Mouse (Mus musculus) cerebellum, postnatal 4 days (tissue): ENCODE results near the gene Gm49384.
"Not testable (repeated sequence)": the region's sequence is repeated elsewhere in the genome, so short reads cannot be mapped to it uniquely, and the experiment has no call there.

Experiments used
- DNase-seq, 2 experiments: peaks; one replicate each; pipeline ENCODE4 v3.0.0; 2022; ENCODE audit warnings: low spot score in 2 of 2, mixed read lengths in 1 of 2

Gm49384 gene

DNA sequence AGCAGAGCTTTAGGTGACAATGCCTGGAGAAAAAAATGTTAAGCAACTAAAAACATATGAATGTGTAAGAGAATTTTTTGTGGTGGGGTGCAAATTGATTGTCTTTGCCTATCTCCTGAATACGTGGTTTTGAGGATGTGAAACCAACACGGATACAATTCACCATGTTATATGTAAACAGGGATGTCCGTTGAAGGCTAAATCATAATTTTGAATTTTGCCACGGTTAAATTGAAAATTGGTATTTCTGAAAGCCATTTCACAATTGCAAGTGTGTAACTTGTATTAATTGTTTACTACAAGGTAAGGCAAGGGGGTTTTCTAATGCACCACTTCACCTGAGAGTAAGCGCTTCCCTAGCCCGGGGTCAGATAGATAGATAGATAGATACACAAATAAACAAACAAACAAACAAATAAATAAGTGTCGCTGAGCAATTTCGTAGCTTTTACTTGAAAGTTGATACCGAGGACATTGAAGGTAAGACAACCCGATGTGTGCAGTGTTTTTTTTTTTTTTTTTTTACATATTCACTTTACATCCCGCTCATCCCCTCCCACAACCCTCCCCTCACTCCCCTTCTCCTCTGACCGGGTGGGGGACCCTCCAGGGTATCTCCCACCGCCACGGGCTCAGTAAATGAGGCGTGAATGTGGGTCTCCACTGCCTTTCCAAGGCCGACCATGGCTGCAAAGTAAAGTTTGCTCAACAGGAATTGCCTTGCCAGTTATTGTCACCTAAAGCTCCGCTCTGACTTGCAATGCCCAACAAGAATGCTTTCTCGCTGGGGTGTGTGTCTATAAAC is 36.2 kb downstream of the Gm49384 start:
- DNase-seq: no peak

DNA sequence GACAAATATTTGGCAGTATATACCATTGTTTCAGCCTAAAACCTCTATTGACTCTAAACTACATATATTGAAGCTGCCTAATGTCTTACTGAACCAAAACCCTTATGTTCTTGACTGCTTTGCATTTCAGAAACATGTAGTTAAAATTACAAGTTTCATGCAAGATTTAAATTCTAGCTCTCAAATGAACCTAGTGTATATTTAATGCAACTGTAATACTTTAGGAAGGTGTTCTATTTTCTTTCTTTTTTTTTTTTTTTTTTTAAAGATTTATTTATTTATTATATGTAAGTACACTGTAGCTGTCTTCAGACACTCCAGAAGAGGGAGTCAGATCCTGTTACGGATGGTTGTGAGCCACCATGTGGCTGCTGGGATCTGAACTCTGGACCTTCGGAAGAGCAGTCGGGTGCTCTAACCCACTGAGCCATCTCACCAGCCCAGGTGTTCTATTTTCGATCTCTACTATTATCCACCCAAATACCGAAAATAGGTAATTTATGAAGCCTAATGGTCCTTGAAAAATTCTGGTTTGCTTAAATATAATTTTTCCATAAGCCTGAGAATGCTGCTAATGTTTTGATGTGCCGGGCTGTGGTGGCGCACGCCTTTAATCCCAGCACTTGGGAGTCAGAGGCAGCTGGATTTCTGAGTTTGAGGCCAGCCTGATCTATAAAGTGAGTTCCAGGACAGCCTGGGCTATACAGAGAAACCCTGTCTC is 37.0 kb downstream of the Gm49384 start:
- DNase-seq: not testable (repeated sequence)

DNA sequence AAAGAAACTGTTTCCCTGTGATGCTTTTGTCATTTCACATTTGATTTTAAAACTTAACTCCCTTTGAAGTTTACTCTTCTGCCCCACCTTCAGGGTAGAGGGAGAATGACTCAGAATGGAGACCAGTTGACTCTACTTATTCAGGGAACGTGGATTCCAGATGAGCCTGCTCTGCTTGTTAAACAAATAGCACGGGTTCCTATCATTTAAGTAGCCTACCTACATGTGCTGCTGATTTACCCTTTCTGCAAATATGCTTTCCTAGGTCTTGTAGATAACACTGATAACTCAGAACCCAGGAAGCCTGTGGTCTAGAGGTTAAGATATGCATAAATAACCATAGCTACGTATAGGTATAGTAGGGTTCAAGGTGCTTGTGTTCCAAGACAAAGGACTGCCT is 39.2 kb downstream of the Gm49384 start:
- no peak for DNase-seq

DNA sequence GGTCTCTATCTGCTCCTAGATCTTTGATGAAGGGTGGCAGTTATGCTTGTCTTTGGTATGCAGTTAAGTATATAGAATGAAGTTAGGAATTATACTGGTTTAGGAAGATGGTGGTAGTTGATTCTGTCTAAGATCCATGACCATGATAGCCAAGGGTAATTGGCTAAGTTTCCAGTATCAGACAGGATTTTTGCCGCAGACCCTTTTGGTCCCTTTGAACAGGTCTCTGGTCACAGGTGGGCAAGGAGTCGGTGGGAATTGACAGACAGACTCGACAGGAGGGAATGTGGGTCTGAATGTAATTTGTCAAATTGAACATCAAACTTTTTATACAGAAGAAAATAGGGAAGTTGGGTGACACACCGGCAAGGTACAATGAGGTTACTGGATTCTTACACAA is 40.5 kb downstream of the Gm49384 start:
- DNase-seq: not testable (repeated sequence)

DNA sequence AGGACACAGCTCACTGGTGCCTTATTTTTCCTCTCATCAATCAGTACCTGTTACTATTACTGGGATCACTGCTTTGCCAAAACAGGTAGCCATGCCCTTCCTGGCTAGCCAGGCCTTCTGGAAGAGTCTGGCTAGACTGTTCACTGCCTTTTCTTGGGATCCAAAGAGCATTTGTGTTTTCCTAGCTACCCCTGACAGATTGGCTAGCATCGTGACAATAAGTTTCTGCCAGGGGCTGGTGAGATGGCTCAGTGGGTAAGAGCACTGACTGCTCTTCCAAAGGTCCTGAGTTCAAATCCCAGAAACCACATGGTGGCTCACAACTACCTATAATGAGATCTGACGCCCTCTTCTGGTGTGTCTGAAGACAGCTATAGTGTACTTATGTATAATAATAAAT is 43.4 kb downstream of the Gm49384 start:
- DNase-seq: not testable (repeated sequence)

DNA sequence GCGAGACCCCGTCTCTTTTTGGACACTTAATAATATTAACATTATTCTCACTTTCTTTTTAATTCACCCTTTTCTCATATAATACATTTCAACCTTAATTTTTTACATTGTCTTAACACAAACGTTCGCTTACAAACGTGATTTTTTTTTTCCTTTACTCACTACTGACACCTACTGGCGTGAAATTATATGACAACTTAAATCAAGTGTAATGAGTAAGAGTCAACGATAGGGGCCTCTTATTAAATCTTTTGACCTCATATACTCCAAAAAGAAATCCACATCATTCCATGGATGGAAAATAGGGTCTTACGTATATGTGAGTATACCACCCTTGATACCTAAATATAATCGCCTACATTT is 44.5 kb downstream of the Gm49384 start:
- DNase-seq: no peak

DNA sequence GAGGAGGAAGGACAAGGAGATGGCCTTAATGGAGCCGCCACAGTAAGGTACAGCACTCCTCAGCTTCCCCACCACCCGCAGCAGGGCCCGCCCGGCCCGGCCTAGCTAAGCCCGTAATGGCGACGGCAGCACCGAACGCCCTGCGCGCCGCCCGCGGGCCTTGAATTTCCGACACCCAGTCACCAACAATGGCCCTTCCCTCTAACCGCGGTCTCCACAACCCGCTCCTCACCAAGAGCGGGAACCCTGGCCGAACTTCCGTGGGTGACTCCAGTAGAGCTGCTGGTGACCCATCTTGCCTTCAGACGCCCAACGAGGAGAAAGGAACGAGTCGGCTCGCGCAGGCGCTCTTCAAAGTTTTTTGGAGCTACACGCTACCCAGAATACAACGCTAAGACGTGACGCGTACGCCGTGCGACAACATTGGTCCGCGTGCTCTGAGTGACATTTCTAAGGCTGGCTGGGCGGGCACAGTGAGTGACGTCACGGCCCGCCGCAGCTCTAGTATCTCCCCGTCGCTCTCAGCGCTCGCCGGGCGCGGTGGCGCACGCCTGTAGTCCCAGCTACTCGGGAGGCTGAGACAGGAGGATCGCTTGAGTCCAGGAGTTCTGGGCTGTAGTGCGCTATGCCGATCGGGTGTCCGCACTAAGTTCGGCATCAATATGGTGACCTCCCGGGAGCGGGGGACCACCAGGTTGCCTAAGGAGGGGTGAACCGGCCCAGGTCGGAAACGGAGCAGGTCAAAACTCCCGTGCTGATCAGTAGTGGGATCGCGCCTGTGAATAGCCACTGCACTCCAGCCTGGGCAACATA is 45.1 kb downstream of the Gm49384 start, which contains the start of gene Rps29:
Gene Rps29, minus strand, starts transcription at position 422 of the 813 bp plus-strand sequence.
- peak; percentile 92 to 96 for DNase-seq

DNA sequence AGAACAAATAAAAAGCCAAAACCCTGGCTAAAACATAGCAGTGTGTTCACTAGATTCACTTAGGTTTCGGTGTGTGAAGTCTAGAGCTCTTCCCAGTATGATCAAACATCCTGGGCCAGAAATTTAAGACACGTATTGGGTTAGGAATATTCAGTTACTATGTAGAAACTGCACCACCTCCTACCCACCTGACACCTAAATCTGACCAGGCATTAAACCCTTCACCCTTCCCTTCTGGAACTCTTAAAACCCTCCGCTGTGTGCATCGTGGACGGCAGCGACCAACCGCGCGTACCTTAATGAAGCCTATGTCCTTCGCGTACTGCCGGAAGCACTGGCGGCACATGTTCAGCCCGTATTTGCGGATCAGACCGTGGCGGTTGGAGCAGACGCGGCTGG is 45.7 kb downstream of the Gm49384 start:
- DNase-seq: no peak

DNA sequence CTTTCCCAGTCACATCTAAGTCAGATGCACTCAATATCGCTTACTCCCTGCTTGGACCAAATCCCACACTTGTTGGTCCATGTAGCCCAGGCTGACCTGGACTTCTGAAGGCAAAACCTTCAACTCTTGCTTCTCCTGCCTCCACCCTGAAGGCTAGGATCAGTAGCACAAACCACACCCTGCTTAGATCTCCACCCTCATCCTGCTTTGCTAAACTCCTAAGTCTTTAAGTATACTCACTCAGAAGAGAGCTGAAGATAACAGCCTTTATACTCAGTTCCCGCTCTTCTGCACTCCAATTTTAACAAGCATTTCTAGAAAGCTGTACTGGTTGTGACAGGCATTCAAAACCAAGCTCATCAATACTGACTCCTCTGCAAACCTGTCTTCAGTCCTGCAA is 47.0 kb downstream of the Gm49384 start:
- no peak for DNase-seq

DNA sequence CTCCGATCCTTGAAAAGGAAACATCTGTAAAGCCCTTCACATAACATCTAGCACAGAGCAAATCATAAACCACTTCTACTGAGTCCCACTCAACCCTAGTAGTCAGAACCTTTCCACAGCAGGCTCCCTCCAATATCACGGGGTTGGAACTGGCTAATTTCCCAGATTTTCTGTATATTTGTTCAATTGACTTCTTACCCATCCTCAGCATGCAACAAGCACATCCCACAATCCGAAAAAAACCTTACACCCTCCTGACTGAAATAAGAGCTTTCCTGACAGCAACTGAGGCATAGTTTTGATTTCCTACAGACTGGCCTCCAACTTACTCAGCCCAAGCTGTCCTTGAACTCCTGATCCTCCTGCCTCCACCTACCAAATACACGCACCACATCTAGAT is 47.6 kb downstream of the Gm49384 start:
- DNase-seq: no peak

DNA sequence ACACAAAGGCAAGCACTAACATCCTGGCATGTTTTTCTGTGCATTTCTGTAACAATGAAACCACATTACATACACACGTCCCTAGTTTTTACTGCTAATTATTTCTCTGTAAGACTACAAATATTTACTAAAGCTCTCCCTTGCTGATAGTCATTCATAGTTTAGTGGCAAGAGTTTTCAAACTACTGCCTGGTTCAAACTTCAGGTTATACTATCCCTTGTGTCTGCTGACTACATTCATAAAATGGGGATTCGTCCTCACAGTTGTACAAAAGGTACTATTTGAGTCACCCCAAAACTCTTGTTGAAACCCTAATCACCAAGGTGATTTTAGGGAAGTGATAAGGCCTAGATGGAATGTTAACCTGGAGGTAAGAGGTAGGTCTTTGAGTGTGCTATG is 48.1 kb downstream of the Gm49384 start:
- DNase-seq: no peak

DNA sequence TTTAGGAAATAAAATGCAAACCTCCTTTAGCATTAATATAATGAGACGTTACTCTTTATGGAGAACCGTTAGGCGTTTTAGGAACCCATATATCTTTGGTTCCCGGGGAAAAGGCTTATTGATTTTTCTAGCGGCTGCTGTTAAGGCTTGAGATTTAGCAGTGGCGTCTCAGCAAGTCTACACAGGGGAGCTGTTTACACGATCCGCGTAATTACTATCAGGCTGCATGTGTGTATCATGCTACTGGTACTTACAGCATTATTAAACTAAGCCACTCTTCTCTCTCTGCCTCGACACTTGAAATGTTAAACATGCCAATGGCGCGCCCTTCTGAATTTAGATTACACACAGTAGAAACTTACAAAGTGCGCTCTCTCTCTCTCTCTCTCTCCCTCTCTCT is 54.0 kb downstream of the Gm49384 start:
- no peak for DNase-seq

DNA sequence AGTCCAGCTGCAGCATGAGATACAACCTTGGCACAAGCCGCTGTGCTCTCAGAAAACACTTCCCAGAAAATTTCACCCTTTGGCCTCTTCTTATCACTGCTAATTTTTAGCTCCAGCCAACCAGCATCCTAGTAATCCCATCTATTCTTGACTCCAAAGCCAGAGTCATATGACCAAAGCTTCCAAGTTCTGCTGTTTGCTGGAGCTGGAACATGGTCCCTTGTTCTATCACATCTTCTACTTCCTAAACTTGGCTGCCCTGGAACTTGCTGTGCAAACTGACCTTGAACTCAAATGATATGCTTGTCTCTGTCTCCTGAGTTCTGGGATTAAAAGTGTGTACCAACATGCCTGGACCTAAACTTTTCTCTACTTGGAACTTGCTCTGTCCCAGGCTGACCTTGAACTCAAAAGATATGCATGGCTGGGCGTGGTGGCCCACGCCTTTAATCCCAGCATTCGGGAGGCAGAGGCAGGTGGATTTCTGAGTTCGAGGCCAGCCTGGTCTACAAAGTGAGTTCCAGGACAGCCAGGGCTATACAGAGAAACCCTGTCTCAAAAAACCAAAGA is 56.8 kb downstream of the Gm49384 start:
- no peak for DNase-seq

DNA sequence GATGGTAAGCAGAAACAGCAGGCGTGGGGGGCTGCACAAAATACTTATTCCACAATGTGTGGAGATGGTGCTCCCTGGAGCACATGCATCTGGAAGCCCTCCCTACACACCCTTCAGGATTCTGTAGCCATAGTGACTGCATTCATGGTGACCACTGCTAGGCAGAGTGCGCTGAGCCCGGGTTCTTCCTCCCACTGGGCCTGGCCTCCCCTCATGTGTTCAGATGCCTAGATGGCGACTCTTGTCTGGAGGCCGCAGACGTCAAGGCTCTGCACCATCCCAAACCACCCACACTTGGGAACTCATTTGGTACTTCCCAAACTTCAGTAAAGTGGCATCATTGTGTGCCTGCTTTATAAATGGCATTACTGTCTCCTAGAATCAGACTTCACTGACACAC is 60.6 kb downstream of the Gm49384 start:
- no peak for DNase-seq

DNA sequence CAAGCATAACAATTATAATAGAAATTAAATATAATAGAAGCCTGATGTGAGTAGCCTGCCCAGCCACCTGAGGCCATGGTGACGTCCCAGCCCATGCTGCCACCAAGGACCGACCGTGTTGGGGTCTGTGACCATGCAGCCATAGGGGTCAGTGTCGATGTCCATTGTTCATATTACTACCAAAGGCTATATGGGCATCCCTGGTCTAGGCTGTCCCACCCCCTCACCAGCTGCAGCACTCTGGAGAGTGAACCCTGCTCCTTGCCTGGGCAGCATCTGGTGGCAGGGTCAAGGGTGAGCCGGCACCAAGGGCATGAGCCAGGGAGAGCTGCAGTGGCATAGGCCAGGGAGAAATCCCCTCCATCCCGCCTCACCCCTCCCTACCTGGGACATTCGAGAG is 64.2 kb downstream of the Gm49384 start:
- DNase-seq: no peak
